In the genomic region with DNA sequence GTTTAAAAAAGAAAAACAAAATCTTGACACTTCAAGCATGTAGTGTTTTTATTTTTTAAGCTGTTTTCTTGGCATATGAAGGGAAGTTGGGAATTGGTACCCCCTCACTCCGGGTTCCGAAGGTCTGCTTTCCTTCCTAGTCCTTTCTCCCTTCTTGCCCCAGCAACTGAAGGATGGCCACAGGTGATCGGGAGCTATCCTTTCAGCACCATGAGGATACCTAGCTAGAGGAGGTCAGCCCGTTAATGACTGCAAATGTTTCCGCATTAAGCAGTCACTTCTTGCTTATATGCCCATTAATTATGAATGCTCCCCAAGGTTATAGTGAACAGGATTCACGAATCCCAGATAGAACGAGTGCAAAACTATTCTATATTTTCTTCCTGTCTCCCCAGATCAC, we compare ENCODE assay signal across 12 mouse cellular contexts. TPM values are rescaled to one million over a fixed set of nuclear protein-coding genes. Genes with fewer than 3 reads are reported as not detected.
DNase-seq lines count a peak whose midpoint lies in the region; ATAC-seq lines count a peak whose summit lies in the region.
"Had no signal": no experiment of that assay in that cellular context is flagged by ENCODE, and none has a peak within 500 bp of the region (broad histone marks: within the 10 kb centered on the region; RNA-seq: fewer than 3 reads in every experiment).

No protein-coding gene starts in this region.

- no peaks in the 10 kb centered on the region for H3K36me3 ChIP-seq in hindbrain, embryonic 15.5 days
- H3K36me3 ChIP-seq: limb, embryonic 12.5 days had no signal

- H3K4me3 ChIP-seq in hindbrain, embryonic 15.5 days: peak overlapping the region; percentile 76

- H3K4me1 ChIP-seq in hindbrain, embryonic 15.5 days (replicated peaks): peaks cover 9% of the 10 kb centered on the region

- no peak overlapping the region; the same call in 1 of the 2 replicates for H3K27ac ChIP-seq in hindbrain, embryonic 15.5 days (replicated peaks)
- H3K27ac ChIP-seq: limb, embryonic 12.5 days had no signal

- peak overlapping the region; percentile 89 for H3K9ac ChIP-seq in hindbrain, embryonic 15.5 days

- no peaks in the 10 kb centered on the region for H3K9me3 ChIP-seq in hindbrain, embryonic 15.5 days
- H3K9me3 ChIP-seq: limb, embryonic 12.5 days had no signal

- DNase-seq in heart, postnatal 10 days: peak; percentile 2 to 14
- DNase-seq in heart, postnatal 25 days (ENCODE audit: low spot score): no peak
- peak; percentile 33 for DNase-seq in embryo, embryonic 9.5 days (ENCODE audit: extremely low spot score)
- peak; percentile 30 for DNase-seq in neural tube, embryonic 10.5 days (ENCODE audit: extremely low spot score, low spot score)
- no peak for DNase-seq in urinary bladder, postnatal 10 days (ENCODE audit: low spot score)
- DNase-seq in cerebellum, postnatal 25 days: no peak
- DNase-seq: cerebellum, adult 8-10 months; heart, postnatal 4 days had no signal

- H3K27me3 ChIP-seq in hindbrain, embryonic 15.5 days: no peaks in the 10 kb centered on the region

- peak overlapping the region; percentile 71 for H3K4me2 ChIP-seq in hindbrain, embryonic 15.5 days

- WGBS in hindbrain, embryonic 15.5 days: 6% methylated on average over 7 of the region's 7 CpGs

- intact Hi-C loops in heart, postnatal 10 days (cut with DNase I): no loop called here
- intact Hi-C loops in heart, postnatal 25 days (cut with DNase I): no loop called here

- no peak for ATAC-seq in hindbrain, embryonic 15.5 days (ENCODE audit: low FRiP score, low read depth)
- no peak for ATAC-seq in frontal cortex, adult (ENCODE audit: low TSS enrichment)

RNA-seq across cellular contexts. Expression of gene Ptpro, which starts 1.3 kb away (rescaled TPM):
- 1 to 10 TPM; 2.6 to 3.7 TPM for total RNA-seq in heart, postnatal 10 days (2021)
- total RNA-seq in heart, postnatal 25 days (2021): 1 to 10 TPM; 3.5 to 4.1 TPM
- 44.8 and 48.9 TPM in 2 replicates for polyA plus RNA-seq in hindbrain, embryonic 15.5 days (2015; fragmentation: Nextera tagmentation; extraction: Ambion mirVana)
- total RNA-seq: megakaryocyte-erythroid progenitor cell, adult 5-6 weeks had no signal

Comparison
In these comparisons a context has a peak if more than half of its experiments do, and no peak if none do; other contexts are left out.
1. DNase-seq: peak in heart, postnatal 10 days (2 of 2), embryo, embryonic 9.5 days (single experiment) and neural tube, embryonic 10.5 days (single experiment); none in heart, postnatal 25 days (single experiment), urinary bladder, postnatal 10 days (single experiment) and cerebellum, postnatal 25 days (0 of 2).